Mouse (Mus musculus) heart, adult 8-10 months (tissue): Measurements from ENCODE around the gene Kcnma1. TPM values are rescaled to one million over a fixed set of nuclear protein-coding genes. Genes with fewer than 3 reads are reported as not detected.

Source experiments
- DNase-seq: peaks from one replicate; pipeline ENCODE4 v3.0.0; 2022; ENCODE audit warnings: low spot score
- total RNA-seq, 4 experiments: library from RNA; stranded (reverse); gene quantifications; 2 replicates each; pipeline ENCODE4 v1.2.4; 2022

Kcnma1 gene
- total RNA-seq, 4 experiments from 2014 or later = 0.63 to 1.4 (median 0.88) TPM

GRCm38 (mm10) chr14:23451681-23452080 is 562.6 kb downstream of the Kcnma1 start:
- no peak for DNase-seq

- no peak for DNase-seq
Observed at GRCm38 (mm10) chr14:23437467-23437866, 576.8 kb downstream of the Kcnma1 start.

- DNase-seq = peak; percentile 50
Observed at GRCm38 (mm10) chr14:23435861-23436260, 578.4 kb downstream of the Kcnma1 start.

GRCm38 (mm10) chr14:23430006-23430405 is 584.3 kb downstream of the Kcnma1 start:
- no peak for DNase-seq

GRCm38 (mm10) chr14:23429043-23429442 is 585.2 kb downstream of the Kcnma1 start:
- no peak for DNase-seq

GRCm38 (mm10) chr14:23422481-23423040 is 591.7 kb downstream of the Kcnma1 start:
- no peak for DNase-seq

GRCm38 (mm10) chr14:23418955-23419354 is 595.3 kb downstream of the Kcnma1 start:
- no peak for DNase-seq

- DNase-seq = no peak
Observed at GRCm38 (mm10) chr14:23407051-23407450, 607.2 kb downstream of the Kcnma1 start.

GRCm38 (mm10) chr14:23400777-23401469 is 613.4 kb downstream of the Kcnma1 start:
- peak; percentile 44 for DNase-seq

- no peak for DNase-seq
Observed at GRCm38 (mm10) chr14:23397642-23398041, 616.6 kb downstream of the Kcnma1 start.

GRCm38 (mm10) chr14:23391566-23391965 is 622.7 kb downstream of the Kcnma1 start:
- DNase-seq = no peak

GRCm38 (mm10) chr14:23390768-23391167 is 623.5 kb downstream of the Kcnma1 start:
- DNase-seq = no peak

- no peak for DNase-seq
Observed at GRCm38 (mm10) chr14:23390161-23390560, 624.1 kb downstream of the Kcnma1 start.

GRCm38 (mm10) chr14:23386786-23387185 is 627.5 kb downstream of the Kcnma1 start:
- no peak for DNase-seq

- DNase-seq = no peak
Observed at GRCm38 (mm10) chr14:23385776-23386608, 628.3 kb downstream of the Kcnma1 start.

GRCm38 (mm10) chr14:23378351-23379087 is 635.8 kb downstream of the Kcnma1 start:
- no peak for DNase-seq

GRCm38 (mm10) chr14:23372021-23372420 is 642.3 kb downstream of the Kcnma1 start:
- no peak for DNase-seq

GRCm38 (mm10) chr14:23360491-23360995 is 653.7 kb downstream of the Kcnma1 start:
- no peak for DNase-seq

GRCm38 (mm10) chr14:23358776-23359175 is 655.5 kb downstream of the Kcnma1 start:
- DNase-seq = no peak

GRCm38 (mm10) chr14:23357529-23358278 is 656.6 kb downstream of the Kcnma1 start:
- DNase-seq = no peak

GRCm38 (mm10) chr14:23326786-23327185 is 687.5 kb downstream of the Kcnma1 start:
- no peak for DNase-seq
